In genomic region chr17:57082481-57082880, GRCm38 (mm10) we compare ENCODE assay signal across 8 mouse cellular contexts.
"Had no signal": no experiment of that assay in that cellular context is flagged by ENCODE, and none has a peak within 500 bp of the region (broad histone marks: within the 10 kb centered on the region; RNA-seq: fewer than 3 reads in every experiment).

No protein-coding gene starts in this region.

- DNase-seq: kidney, postnatal 14 days; layer of hippocampus, adult 9-11 months; layer of hippocampus, postnatal 36 days; lung, embryonic 14.5 days; lung, postnatal 10 days; lung, postnatal 4 days; midbrain, embryonic 14.5 days; thymus, postnatal 14 days had no signal
